Mouse (Mus musculus) right cerebral cortex, postnatal 10 days (tissue): ENCODE measurements at regions not wholly inside any gene's neighbourhood (a gene's known extent, or its start where the extent isn't known, plus 50 kb on each side); places are given as distances from the start of the nearest gene placed in this dataset.

Experiments used
- DNase-seq, 2 experiments: peaks; one replicate each; pipeline ENCODE4 v3.0.0; 2021; ENCODE audit warnings: low spot score in 2 of 2

- no peak for DNase-seq
Measured at GRCm38 (mm10) chr11:63394201-63394600, 265.4 kb downstream of the Pmp22 start.

DNA sequence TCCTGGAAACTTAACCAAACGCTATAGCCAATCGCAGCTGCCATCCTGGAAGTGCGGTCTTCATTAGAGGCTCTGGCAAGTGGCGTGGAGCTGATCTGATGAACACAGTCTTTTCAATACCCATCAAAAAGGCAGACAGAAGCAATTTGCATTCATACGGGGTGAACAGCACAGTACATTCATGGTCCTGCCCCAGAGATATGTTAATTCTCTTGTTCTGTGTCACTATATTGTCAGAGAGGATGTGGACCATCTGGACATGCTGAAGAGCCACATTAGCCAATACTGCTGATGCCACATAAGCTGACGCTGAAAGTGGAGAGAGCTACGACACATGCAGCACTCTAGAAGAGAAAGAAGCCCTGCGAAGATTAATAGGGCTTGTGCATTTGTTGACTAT is 267.6 kb downstream of the Pmp22 start:
- DNase-seq: no peak

DNA sequence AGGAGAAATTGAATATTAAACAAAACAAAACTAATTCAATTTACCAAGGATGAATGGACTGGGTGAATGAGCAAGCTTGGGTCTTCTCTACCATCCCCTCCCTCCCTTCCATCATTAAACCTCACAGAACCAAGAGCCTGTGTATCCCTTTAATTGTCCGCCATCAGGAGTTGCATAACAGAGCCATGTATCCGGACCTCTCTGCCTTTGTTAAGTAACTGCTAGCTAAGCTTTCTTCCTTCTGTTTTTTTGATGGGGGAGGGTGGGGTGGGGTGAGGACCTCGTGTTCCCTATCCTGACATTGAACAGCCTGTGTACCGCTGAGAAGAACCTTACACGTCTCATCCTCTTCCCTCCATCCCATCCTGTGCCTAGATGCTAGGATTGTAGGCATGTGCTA is 274.0 kb downstream of the Pmp22 start:
- DNase-seq: no peak

DNA sequence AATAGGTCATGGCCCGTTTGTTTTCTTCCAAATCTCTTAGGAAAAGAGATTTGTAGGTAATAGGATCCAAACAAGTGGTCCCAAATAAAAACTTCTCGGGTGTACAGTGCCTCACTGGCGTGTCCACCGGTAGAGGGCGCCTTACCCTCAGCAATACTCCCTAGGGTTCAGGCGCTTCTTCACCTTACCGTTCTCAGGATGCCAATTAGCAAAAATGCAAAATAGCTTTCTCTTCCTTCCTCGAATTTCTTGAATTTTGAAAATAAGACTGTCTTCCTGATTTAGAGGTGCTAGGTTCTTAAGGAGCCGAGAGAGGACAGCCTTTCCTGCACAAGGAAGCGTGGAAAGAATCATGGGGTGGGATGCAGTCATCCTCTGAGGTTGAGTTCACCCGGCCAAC is 275.9 kb downstream of the Pmp22 start:
- peak; percentile 67 to 89 for DNase-seq

GRCm38 (mm10) chr11:63409431-63409830 is 280.6 kb downstream of the Pmp22 start:
- no peak for DNase-seq

- DNase-seq: no peak
Measured at GRCm38 (mm10) chr11:63410921-63411320, 282.1 kb downstream of the Pmp22 start.

- DNase-seq: peak in 1 of 2 experiments; percentile 31
Measured at GRCm38 (mm10) chr11:63412364-63412991, 283.7 kb downstream of the Pmp22 start.

GRCm38 (mm10) chr11:63413106-63413505 is 284.3 kb downstream of the Pmp22 start:
- no peak for DNase-seq

DNA sequence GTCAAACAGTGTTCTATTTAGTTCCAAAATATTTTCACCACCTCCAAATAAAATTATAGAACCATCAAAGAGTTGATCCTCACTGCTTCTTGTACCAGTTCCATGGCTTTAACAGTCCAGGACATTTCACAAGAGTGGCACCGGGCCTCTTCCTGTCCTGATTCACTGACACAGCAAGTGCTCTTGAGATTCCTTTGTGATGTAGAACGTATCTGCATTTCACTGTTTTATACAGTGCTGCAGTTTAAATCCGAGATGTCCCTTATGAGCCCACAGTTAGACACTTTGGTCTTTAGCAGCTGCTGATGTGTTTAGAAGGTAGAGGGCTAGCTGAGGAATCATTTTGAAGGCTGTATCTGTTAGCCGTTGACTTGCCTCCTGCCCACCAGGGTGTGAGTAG is 284.8 kb downstream of the Pmp22 start:
- DNase-seq: no peak

DNA sequence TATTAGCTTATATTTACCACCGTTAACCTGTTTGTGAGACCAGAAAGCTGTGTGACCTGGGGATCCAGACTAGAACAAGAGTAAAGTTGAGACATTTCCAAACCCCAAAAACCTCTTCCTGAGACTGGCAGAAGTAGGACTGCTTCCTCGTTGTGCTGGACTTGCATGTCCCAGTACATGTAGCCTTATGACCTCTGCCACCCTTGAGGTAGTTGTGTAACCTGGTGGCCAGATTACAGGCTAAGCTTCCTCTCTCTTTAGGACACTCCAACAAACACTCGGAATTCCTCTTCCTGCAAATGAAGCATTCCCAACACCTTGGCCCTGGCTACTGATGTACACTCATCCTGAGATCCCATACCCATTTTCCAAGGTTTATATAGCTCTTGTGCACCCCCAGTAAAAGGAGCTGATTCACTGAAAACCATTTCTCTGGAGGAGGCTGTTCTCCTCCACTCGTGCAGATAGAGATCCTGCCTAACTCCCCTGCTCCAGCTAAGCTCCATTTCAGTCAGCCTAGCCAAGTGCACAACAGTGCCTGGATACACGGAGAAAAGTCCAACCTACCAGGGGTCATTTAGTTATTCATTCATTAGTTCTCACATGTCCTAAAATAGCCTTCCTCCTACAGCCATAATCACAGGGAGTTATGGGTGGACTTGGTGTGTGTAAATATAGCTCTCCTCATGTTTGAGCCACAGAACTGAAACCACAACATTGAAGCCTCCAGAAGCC is 289.4 kb downstream of the Pmp22 start:
- no peak for DNase-seq

DNA sequence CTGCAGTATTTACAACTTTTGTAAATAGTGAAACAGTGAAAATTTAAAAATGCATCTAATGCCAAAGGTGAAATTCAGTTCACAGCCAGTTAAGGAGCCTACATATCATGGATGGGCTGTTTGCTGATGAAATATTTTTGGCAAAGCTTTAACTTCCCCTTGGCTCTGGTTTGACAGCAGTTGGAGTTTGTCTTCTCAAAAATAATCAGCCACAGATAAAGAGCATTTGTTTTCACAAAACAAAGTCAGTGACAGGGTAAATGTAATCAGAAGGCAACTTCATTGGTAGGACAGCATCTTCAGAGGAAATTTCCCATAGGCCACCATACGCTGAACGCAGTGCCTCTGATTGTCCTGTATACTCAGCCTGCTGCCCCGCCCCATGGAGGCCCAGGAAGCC is 291.6 kb downstream of the Pmp22 start:
- no peak for DNase-seq

DNA sequence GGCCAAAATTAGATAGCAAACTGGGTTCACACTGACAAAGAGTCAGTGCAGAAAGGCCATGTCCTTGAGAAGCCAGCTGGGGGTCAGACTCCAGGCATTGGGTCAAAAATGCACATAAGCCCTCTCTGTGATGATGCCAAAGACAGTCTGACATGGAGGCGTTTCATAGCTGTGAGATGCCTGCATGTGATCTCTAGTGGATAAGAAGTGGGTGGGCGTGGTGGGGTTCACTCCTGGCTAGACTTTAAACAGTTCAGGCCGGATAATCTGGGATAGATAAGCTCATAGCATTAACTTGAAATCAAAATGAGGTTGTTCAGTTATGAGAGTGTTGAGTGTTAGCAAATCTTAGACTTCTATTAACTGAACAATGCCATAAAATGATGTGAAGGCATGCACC is 293.3 kb downstream of the Pmp22 start:
- DNase-seq: no peak

GRCm38 (mm10) chr11:63424319-63424718 is 295.5 kb downstream of the Pmp22 start:
- DNase-seq: no peak

GRCm38 (mm10) chr11:63425741-63426140 is 297.0 kb downstream of the Pmp22 start:
- DNase-seq: no peak

DNA sequence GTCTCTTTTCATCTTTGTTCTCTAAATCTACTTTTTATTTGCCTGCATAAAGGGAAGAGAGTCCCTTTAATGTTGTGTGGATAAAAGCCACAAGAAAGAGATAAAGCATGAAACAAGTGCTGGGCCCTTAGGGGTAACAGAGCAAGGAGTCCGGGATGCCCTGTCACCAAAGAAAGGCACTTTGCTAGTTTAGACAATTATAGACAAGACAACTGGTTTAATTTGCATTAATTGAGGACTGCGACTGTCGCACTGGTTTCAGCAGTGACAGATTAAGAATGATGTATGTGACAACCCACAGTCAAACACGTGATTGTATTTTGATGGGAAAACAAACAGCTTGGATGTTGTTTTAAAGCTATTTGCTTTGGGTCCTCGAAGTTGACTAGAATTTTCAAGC is 325.0 kb downstream of the Pmp22 start:
- no peak for DNase-seq

DNA sequence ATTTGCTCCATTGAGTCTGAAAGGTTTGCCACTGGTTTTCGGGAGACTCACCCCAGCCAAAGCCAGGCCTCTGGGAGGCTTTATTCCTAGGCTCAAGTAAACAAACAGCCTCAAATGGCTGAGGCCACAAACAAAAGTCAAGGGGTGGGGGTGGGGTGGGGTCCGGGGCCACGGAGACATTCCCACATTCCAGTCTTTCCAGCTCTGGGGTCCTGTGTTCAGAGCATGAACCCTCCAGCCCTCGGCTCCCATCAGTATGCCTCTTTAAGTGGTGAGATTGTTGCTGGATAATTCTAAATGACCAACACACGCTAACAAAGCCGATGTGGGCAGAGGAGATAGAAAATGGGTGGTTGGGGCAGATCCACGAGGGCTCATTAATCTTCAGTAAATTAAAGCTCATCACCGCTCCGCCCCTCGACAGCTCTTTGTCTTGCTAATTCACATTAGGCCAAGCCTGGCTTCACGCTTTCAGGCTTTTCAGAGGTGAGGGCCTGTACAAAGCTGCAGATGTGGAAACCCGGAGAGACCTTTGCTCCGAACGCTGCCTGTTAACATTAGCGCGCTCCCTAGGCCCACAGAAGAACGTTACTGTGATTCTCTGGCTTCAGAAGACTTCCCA is 326.2 kb downstream of the Pmp22 start:
- peak in 1 of 2 experiments; percentile 20 for DNase-seq

- DNase-seq: no peak
Measured at GRCm38 (mm10) chr11:63456356-63456755, 327.6 kb downstream of the Pmp22 start.

- no peak for DNase-seq
Measured at GRCm38 (mm10) chr11:63457250-63457649, 328.5 kb downstream of the Pmp22 start.

DNA sequence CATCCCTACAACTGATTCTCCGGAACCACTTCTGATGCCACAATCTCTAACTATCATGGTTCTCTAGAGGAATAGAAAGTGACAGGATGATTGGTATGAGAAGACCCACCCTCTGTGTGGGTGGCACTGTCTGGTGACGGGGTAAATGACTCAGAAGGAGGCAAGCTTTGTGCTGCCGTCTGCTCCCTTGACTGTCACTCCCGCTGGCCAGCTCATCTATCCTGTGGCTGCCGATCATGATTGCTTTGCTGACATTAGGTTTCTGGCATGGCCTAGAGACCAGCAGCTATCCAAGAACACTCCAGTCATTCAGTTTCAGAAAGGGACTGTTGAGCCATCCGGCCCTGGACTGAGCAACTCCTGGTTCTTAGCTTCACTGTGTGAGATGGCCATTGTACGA is 331.4 kb downstream of the Pmp22 start:
- DNase-seq: no peak

GRCm38 (mm10) chr11:63463797-63464331 is 335.1 kb downstream of the Pmp22 start:
- peak; percentile 23 to 31 for DNase-seq

DNA sequence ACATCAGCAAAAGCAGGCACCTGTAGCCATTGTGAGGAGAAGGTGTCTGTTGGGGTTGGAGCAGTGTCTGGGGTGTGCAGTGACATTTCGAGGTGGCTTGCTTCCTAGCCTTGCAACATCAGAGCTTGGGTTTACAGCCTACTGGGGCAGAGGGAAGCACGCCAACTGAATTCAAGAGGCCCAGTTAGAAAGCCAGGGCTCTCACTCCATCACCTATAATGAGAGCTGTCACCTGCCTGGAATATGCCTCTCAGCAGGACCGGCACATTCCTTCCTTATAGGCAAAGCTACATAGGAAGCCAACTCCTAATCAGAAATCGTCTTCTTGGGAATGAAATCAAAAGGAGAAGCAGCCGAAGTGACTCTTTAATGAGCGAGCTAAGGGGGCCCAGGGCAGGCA is 337.2 kb downstream of the Pmp22 start:
- DNase-seq: no peak

- no peak for DNase-seq
Measured at GRCm38 (mm10) chr11:63466541-63466940, 337.8 kb downstream of the Pmp22 start.

DNA sequence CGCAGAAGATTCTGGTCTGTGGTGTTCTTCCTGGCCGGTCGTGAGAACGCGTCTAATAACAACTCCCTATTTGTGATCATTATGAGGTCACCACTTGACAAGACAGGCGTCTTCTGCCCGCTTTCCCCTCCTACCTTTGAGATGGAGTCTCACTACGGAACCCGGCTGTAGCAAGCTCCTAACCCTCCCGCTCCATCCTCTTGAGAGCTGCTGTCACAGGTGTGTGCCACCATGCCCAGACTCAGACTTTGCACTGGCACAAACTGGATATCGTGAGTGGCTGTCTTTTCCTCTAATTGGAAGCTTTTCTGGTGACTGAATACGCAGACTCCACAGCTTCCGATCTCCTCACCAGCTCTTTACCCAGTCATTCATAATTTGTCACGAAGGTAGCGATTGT is 346.0 kb downstream of the Pmp22 start:
- DNase-seq: no peak
